ENCODE assay signal across 9 mouse cellular contexts in genomic region chr6:135048956-135049355, GRCm38 (mm10). TPM values are rescaled to one million over a fixed set of nuclear protein-coding genes. Genes with fewer than 3 reads are reported as not detected.
DNase-seq lines count a peak whose midpoint lies in the region; ATAC-seq lines count a peak whose summit lies in the region.
"Had no signal": no experiment of that assay in that cellular context is flagged by ENCODE, and none has a peak within 500 bp of the region (broad histone marks: within the 10 kb centered on the region; RNA-seq: fewer than 3 reads in every experiment).

No protein-coding gene starts in this region.

- intact Hi-C loops in heart, postnatal 14 days (cut with DNase I), result no loop called here

- H3K9me3 ChIP-seq in limb, embryonic 12.5 days, result no peaks in the 10 kb centered on the region
- H3K9me3 ChIP-seq in midbrain, embryonic 10.5 days (replicated peaks), result no peaks in the 10 kb centered on the region
- H3K9me3 ChIP-seq in liver, embryonic 12.5 days (replicated peaks), result no peaks in the 10 kb centered on the region

- H3K9ac ChIP-seq in limb, embryonic 12.5 days (replicated peaks), result no peak overlapping the region
- no peak overlapping the region for H3K9ac ChIP-seq in liver, embryonic 12.5 days

- DNase-seq in cerebellum, postnatal 4 days (ENCODE audit: low spot score in 2 of 2), result no peak
- peak; percentile 62 for DNase-seq in cerebellum, adult 11-12 months
- peak; percentile 9 to 37 for DNase-seq in heart, postnatal 14 days
- DNase-seq in midbrain, embryonic 10.5 days (ENCODE audit: low spot score), result no peak
- DNase-seq: gastrocnemius, postnatal 10 days had no signal

- H3K4me2 ChIP-seq in limb, embryonic 12.5 days, result no peak overlapping the region
- no peak overlapping the region for H3K4me2 ChIP-seq in liver, embryonic 12.5 days

- H3K27me3 ChIP-seq in limb, embryonic 12.5 days, result peaks cover 11% of the 10 kb centered on the region
- peaks cover 12% of the 10 kb centered on the region for H3K27me3 ChIP-seq in midbrain, embryonic 10.5 days (ENCODE audit: low read depth, poor library complexity, severe bottlenecking)
- 0 out of 2 replicates have a peak, but pooled peaks cover 11% of the 10 kb centered on the region for H3K27me3 ChIP-seq in liver, embryonic 12.5 days (replicated peaks)

- H3K36me3 ChIP-seq in limb, embryonic 12.5 days, result no peaks in the 10 kb centered on the region
- H3K36me3 ChIP-seq in midbrain, embryonic 10.5 days, result no peaks in the 10 kb centered on the region
- no peaks in the 10 kb centered on the region for H3K36me3 ChIP-seq in liver, embryonic 12.5 days

- H3K4me1 ChIP-seq in limb, embryonic 12.5 days (replicated peaks), result no peaks in the 10 kb centered on the region; the same call in 1 of the 2 replicates
- H3K4me1 ChIP-seq in midbrain, embryonic 10.5 days, result no peaks in the 10 kb centered on the region
- H3K4me1 ChIP-seq in liver, embryonic 12.5 days, result 0 out of 2 replicates have a peak, but pooled peaks cover 4% of the 10 kb centered on the region

- H3K4me3 ChIP-seq in limb, embryonic 12.5 days (replicated peaks), result no peak overlapping the region
- H3K4me3 ChIP-seq in midbrain, embryonic 10.5 days, result no peak overlapping the region
- no peak overlapping the region for H3K4me3 ChIP-seq in liver, embryonic 12.5 days

- ATAC-seq in cerebellum, adult (ENCODE audit: insufficient number of reproducible peaks, low FRiP score, low TSS enrichment), result peak; percentile 77
- 0 out of 2 replicates have a peak, but pooled peaks have one; percentile 37 for ATAC-seq in limb, embryonic 12.5 days (ENCODE audit: insufficient number of reproducible peaks, insufficient read depth, low FRiP score, low TSS enrichment, low read depth)
- no peak for ATAC-seq in monocyte, adult 5-6 weeks (replicated peaks; ENCODE audit: insufficient number of reproducible peaks, low FRiP score, low TSS enrichment, poor library complexity, severe bottlenecking)
- ATAC-seq in liver, embryonic 12.5 days, result no peak

- H3K27ac ChIP-seq in limb, embryonic 12.5 days, result no peak overlapping the region
- no peak overlapping the region for H3K27ac ChIP-seq in midbrain, embryonic 10.5 days (replicated peaks)
- no peak overlapping the region for H3K27ac ChIP-seq in liver, embryonic 12.5 days

- WGBS in limb, embryonic 12.5 days, result 69% methylated on average over 16 of the region's 16 CpGs
- 89% methylated on average over 16 of the region's 16 CpGs for WGBS in midbrain, embryonic 10.5 days
- WGBS in liver, embryonic 12.5 days (ENCODE audit: insufficient replicate concordance), result 82% methylated on average over 16 of the region's 16 CpGs

RNA-seq across cellular contexts. Expression of gene Gprc5a, which starts 16.5 kb away (rescaled TPM):
- 1 to 10 TPM; 2.8 to 2.9 TPM for total RNA-seq in heart, postnatal 14 days (2021)
- 1.5 and 1.6 TPM in 2 replicates for polyA plus RNA-seq in limb, embryonic 12.5 days (2016; fragmentation: Nextera tagmentation; extraction: Ambion mirVana)
- 0.67 to 1.6 TPM (median 0.85 TPM) in 3 replicates for total RNA-seq in monocyte, adult 5-6 weeks (2017)
- polyA plus RNA-seq in midbrain, embryonic 10.5 days (2016; fragmentation: Nextera tagmentation; extraction: Ambion mirVana), result 3.3 and 3.5 TPM in 2 replicates
- 0.64 and 0.74 TPM in 2 replicates for polyA plus RNA-seq in liver, embryonic 12.5 days (2016; fragmentation: Nextera tagmentation; extraction: Ambion mirVana)

RNA-seq across cellular contexts. Expression of gene Ddx47, which starts 37.5 kb away (rescaled TPM):
- total RNA-seq in heart, postnatal 14 days (2021), result 10 to 100 TPM; 39.3 to 43.3 TPM
- 126 and 127 TPM in 2 replicates for polyA plus RNA-seq in limb, embryonic 12.5 days (2016; fragmentation: Nextera tagmentation; extraction: Ambion mirVana)
- 104 to 152 TPM (median 151 TPM) in 3 replicates for total RNA-seq in monocyte, adult 5-6 weeks (2017)
- polyA plus RNA-seq in midbrain, embryonic 10.5 days (2016; fragmentation: Nextera tagmentation; extraction: Ambion mirVana), result 105 and 108 TPM in 2 replicates
- polyA plus RNA-seq in liver, embryonic 12.5 days (2016; fragmentation: Nextera tagmentation; extraction: Ambion mirVana), result 84.5 and 87.3 TPM in 2 replicates

Comparison
In these comparisons a context has a peak if more than half of its experiments do, and no peak if none do; other contexts are left out.
1. DNase-seq: peak in cerebellum, adult 11-12 months (single experiment) and heart, postnatal 14 days (2 of 2); none in cerebellum, postnatal 4 days (0 of 2) and midbrain, embryonic 10.5 days (single experiment).
2. ATAC-seq: peak in cerebellum, adult (single experiment) and limb, embryonic 12.5 days (single experiment); none in monocyte, adult 5-6 weeks (single experiment) and liver, embryonic 12.5 days (single experiment).